Mouse (Mus musculus) adrenal gland, postnatal 4 days (tissue): ENCODE measurements around the gene Plekhg3. TPM values are rescaled to one million over a fixed set of nuclear protein-coding genes. Genes with fewer than 3 reads are reported as not detected.

Source experiments
- DNase-seq, 2 experiments: peaks; one replicate each; pipeline ENCODE4 v3.0.0; 2021 to 2022; ENCODE audit warnings: low spot score in 2 of 2, mixed read lengths in 2 of 2
- total RNA-seq, 2 experiments: library from RNA; stranded (reverse); gene quantifications; 2 replicates each; pipeline ENCODE4 v1.2.3; 2021

Gene Plekhg3
- total RNA-seq, 2 experiments from 2014 or later = 21.0 to 29.2 TPM

DNA sequence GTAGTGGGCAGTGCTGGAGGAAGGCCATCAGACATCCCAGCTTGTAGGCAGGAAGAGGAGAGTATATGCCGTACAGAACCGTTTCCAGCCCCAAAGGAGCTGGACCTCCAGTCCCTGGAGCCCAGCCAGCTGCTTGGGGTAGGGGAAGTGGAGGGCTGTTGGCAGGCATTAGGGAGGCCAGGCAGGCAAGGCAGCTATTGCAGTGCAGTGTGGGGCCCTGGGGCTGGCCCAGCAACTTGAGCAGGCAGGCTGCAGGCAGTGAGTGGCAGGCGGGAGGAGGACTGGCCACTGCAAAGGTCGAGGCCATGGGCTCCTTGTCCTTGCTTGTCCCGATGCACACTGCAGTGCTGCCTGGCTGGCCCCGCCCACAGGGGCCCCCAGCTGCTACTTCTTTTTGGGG, 52.1 kb downstream of the Plekhg3 start:
- peak; percentile 25 to 29 for DNase-seq

GRCm38 (mm10) chr12:76583454-76583853, 52.8 kb downstream of the Plekhg3 start:
- DNase-seq = no peak

GRCm38 (mm10) chr12:76585028-76585427, 54.3 kb downstream of the Plekhg3 start:
- no peak for DNase-seq

DNA sequence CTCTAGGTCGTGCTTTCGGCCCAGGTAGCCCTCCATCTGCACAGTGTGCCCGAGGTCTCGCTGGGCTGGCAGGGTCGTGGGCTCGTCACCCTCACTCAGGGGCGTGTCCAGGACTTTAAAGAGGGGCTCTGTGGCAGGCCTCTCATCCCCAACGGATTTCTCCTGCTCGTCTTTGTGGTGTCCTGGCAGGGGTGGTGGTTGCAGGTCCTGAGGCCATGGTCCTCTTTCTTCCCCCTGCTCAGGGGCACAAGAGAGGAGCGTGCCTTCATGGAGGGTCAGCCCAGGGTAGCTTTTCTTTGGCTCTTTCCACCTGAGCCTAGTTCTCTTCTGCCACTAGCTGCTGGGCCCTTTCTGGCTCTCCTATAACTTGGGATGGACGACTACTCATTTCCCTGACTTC, 56.7 kb downstream of the Plekhg3 start:
- DNase-seq = no peak

DNA sequence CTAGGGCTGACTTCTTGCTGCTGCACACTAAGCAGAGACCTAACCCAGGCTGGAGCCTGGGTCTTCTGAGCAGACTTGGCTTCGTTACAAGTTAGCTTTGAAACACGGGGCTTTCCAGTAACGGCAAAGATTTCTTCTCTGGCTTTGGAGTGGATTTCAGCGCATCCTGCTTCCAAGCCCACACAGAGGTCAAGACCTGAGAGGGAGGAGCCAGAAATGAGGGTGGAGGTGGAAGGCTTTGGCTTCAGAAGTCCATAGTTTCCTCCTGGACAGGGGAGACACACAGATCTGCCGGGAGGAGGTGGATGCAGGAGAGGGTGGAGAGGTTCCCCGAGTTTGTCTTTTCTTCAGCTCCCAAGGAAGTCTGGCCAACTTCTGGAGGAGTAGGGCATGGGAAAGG, 58.8 kb downstream of the Plekhg3 start:
- no peak for DNase-seq

- DNase-seq = no peak
Observed at GRCm38 (mm10) chr12:76591037-76591436, 60.3 kb downstream of the Plekhg3 start.

- no peak for DNase-seq
Observed at GRCm38 (mm10) chr12:76592213-76592612, 61.5 kb downstream of the Plekhg3 start.

- no peak for DNase-seq
Observed at GRCm38 (mm10) chr12:76593254-76593653, 62.6 kb downstream of the Plekhg3 start.

DNA sequence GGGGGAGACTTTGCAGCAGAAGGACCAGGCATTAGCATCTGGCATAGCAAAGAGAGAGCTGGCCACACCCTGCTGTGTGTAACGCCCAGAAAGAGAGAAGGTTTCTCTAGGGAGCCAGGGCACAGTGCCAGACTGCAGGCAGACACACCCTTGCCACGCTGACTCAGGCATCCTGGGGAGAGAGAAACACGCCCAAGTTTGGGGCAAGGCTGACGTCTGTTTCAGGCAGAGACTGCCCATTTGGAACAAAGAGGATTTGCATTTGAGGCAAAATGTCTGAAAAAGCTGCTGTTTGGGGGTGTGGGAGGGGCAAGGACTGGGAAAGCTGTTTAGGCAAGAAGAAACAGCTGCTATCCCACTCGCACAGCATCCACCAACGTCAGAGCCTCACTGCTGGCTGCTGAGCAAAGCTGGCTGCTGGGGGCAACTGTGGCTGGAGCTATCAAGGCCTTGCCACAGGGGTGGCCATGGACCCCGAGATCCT, 63.2 kb downstream of the Plekhg3 start:
- peak in 1 of 2 experiments; percentile 68 for DNase-seq

DNA sequence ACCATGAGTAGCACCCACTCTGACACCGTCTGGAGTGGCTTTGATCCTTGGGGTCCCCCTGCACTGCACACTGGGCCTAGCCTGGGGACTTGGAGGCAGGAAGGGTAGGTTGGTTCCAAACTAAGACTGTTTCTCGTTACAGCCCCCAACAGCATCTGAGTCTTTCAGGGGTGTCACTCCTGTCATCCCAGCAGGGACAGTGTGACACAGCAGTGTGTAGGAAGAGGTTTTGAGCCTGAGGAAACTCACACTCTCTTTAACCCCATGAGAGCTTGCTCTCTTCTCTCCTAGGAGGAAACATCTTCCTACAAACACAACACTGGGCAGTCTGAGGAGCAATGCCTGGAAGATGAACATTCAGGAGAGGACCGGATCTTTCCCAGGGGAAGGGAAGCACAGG, 63.9 kb downstream of the Plekhg3 start:
- no peak for DNase-seq

- DNase-seq = no peak
Observed at GRCm38 (mm10) chr12:76595830-76596229, 65.1 kb downstream of the Plekhg3 start.

DNA sequence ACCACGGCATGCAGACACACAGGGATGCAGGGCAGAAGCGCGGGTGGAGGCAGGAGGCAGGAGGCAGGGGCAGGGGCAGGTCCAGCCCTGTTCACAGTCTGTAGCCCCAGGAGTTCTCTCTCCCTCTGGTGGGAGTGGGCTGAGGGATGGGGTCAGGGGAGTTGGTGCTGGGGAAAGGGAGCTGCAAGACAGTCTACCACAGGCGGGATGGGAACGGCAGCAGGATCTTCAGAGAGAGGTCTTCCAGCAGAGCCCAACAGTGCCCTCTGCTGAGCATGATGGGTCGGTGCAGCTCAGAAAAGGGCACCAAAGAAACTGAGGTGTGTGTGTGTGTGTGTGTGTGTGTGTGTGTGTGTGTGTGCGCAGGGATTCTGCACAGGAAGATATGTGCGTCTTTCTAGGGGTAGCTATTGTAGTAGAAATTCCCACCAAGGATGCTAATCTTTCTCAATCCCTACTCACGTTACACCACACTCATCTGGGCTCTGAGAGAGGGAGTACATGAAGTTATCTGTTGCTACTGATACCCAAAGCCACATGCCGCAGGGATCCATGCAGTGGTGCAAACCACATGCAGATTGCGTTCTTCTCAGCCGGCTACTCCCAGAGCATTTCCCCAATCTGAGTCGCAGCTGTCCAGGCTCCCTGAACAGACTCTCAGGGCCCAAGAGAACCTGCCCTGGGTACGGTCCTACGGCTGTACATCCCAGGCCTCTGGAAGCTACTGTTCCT, 65.8 kb downstream of the Plekhg3 start:
- peak in 1 of 2 experiments; percentile 52 for DNase-seq

DNA sequence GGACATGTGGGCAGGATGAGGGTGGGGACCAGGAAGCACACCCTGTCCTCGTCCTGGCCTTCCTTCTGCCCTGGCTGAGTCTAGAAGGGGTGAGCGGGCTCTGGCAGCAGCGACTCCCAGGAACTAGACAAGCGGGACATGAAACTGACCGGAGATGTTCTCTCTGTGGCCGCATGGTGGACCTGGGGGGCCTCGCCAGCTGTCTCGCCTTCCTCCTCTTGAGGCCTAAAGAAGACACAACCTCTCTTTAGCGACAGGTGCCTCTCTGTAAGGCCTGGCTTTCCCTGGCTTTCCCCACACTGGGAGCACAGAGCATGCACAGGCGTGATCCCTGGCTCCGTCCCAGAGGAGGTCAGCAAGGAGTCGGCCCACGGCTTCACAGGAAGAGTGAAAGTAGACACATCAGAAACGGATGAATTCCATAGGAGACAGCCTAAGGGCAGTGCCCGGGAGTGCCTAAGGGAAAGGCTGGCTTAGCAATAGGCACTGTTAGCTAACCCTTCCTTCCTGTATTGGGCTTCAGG, 66.9 kb downstream of the Plekhg3 start:
- DNase-seq = no peak

DNA sequence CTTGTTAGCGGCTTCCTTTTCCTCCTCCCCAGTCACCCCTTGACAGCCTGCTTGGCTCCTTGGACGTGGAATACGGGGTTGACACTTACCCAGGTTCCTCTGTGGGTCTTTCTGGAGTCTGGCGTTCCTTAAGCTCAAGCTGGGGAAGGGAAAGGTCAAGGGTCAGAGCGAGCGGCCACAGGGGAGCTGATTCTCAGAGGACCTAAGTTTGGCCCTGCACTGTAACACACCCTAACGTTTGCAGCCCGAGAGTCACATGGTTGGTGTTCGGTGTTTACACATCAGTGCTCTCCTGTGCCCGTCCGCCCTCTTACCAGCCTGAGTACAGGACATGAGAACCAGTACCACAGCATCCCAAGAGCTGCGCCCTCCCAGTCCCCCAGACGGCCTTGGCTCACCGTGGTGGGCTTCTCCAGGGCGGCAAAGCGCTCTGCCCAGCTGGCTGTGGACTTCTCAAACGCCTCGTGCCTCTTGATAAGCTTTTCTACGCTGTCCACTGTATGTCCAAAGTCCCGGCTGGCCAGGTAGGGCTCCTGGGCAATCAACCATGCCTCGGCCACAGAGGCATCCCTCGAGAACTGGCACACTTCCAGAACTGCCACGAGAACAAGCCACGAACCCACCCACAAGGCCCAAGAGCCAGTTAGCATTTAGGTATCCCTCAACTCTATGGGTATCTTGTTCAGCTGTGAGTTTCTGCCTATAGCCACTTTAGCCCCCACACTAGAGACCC, 67.7 kb downstream of the Plekhg3 start:
- no peak for DNase-seq

DNA sequence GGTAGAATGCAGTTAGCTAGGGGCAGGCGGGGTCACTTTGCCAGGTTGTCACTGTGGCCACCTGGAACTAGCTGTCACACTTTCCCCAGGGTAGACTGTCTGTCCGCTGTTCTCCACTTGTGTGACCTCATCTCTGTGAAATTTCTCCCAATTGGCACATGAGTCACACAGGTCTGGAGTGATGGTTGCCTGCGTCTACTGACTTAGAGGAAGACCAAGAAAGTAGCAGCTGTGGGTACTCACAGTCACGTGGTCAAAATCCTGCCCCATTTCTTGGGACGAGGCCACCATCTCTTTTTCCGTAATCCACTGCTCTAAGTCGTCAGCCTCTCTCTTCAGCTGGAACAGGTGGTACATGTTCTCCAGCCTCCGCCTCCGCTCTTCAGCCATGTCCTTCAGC, 73.1 kb downstream of the Plekhg3 start:
- no peak for DNase-seq

- no peak for DNase-seq
Observed at GRCm38 (mm10) chr12:76604546-76604945, 73.9 kb downstream of the Plekhg3 start.

DNA sequence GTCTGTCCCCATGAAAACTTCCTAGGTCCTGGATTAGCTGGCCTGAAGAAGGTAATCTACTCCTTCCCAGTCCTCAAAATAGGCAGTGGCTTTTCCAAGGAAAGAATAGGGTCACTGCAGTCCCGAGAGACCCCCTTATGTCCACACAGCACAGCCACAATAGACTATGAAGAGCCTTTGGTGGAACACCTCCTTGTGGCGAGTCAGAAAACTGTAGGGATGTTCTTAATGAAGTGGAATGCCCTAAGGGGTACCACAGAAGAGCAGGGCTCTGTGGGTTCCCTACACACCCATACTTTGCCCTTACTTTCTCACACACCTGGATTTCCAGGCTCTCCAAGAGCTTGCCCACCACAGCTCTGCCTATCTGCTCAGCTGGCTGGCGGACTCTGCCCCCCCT, 75.1 kb downstream of the Plekhg3 start:
- DNase-seq = no peak

- no peak for DNase-seq
Observed at GRCm38 (mm10) chr12:76608241-76608640, 77.5 kb downstream of the Plekhg3 start.

- no peak for DNase-seq
Observed at GRCm38 (mm10) chr12:76608997-76609565, 78.4 kb downstream of the Plekhg3 start.

DNA sequence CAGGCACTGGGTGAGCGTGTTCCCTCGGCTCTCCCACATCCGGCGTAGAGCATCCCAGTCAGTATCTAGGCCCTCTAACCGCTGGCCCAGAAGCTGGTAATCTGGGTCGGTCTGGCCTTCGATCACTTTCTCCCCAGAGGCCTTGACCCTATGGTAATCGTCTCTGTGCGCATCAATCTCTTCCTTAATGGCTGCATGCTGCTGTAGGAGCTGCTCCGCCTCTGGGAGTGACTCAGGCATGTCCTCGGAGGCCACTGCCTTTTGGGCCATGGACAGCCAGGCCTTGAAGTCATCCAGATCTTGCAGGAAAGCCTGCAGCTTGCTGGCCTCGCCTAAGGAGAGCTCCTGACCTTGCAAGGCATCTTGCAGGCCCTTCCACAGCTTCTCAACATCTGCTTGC, 81.9 kb downstream of the Plekhg3 start:
- DNase-seq = no peak

DNA sequence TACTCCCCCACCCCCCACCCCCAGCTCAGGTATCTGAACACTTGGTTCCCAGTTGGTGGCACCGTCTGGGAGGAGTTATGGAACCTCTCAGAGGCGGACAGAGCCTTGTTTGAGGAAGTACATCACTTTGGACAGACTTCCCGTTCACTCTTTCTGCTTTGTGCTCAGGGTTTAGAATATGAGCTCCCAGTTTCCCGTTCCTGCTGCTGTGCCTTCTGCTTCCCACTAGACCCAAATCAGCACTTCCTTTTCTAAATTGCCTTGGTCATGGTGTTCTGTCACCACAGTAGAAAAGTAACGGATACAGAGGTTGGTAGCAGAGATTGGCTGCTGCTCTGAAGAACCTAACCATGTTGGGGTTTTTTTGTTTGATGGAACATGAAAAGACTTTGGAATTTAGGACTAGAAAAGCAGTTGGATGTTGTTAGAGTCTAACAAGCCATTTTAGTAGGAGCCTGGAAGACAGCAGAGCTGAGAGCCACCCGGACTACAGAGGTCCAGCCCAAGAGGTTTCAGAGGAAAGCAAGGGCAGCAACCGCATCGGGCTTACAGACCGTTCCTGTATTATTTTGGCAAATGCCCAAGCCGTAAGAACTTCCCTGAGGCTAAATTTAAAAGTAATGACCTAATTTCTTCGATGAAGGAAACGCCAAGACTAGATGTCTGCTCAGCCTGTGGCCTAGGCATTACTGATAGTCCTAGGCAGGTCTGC, 84.3 kb downstream of the Plekhg3 start:
- no peak for DNase-seq
